ENCODE assay signal across 27 mouse cellular contexts in the genomic region with DNA sequence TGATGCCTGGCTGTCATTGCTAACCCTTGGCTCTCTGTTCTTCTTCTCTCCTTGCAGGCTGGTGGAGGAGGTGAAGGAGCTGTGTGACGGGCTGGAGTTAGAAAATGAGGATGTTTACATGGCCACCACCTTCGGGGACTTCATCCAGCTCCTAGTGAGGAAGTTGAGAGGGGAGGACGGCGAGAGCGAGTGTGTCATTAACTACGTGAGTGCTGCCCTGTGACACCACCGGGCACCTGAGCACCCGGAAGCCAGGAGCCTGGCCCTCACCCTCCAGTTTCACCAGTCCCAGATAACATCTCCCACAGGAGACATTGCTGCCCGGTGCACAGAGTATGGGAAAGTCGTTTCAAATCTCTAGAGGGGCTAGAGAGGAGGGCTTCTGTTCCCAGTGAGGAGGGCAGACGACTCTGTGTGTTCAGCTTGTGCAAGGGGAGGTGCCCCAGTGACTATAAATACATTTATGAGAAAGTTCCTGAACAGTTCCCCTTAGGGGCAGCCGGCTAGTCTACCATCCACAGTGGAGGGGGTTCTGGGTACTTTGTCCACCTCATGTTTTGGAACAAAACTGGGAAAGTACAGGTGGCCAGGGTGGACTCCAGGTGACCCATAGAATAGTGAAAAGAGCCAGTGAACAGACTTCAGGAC. TPM values are rescaled to one million over a fixed set of nuclear protein-coding genes. Genes with fewer than 3 reads are reported as not detected.
A peak's percentile ranks its signal among the peaks of the same experiment; 100 is the strongest.
DNase-seq lines count a peak whose midpoint lies in the region; ATAC-seq and TF ChIP-seq lines count a peak whose summit lies in the region.
"Had no signal": no experiment of that assay in that cellular context is flagged by ENCODE, and none has a peak within 500 bp of the region (broad histone marks: within the 10 kb centered on the region; RNA-seq: fewer than 3 reads in every experiment).

No protein-coding gene starts in this region.

- 28% methylated on average over 12 of the region's 12 CpGs for WGBS in lung, postnatal 0 days
- WGBS in hindbrain, embryonic 10.5 days = 74% methylated on average over 12 of the region's 12 CpGs

- no peaks in the 10 kb centered on the region for H3K27me3 ChIP-seq in lung, postnatal 0 days (replicated peaks; ENCODE audit: insufficient read depth, low read length)
- H3K27me3 ChIP-seq in hindbrain, embryonic 10.5 days (ENCODE audit: insufficient read depth, poor library complexity, severe bottlenecking) = no peaks in the 10 kb centered on the region
- H3K27me3 ChIP-seq: embryonic facial prominence, embryonic 12.5 days; hindbrain, embryonic 15.5 days; neural tube, embryonic 12.5 days had no signal

- H3K9me3 ChIP-seq in lung, postnatal 0 days (ENCODE audit: low read length) = no peaks in the 10 kb centered on the region
- H3K9me3 ChIP-seq in hindbrain, embryonic 10.5 days = no peaks in the 10 kb centered on the region
- H3K9me3 ChIP-seq: embryonic facial prominence, embryonic 12.5 days; hindbrain, embryonic 15.5 days; liver, embryonic 12.5 days; midbrain, embryonic 10.5 days; neural tube, embryonic 12.5 days had no signal

- DNase-seq in lung, postnatal 0 days (ENCODE audit: low spot score) = no peak
- no peak for DNase-seq in lung, postnatal 25 days (ENCODE audit: low spot score)
- DNase-seq in layer of hippocampus, adult 11-12 months (ENCODE audit: low spot score) = no peak
- DNase-seq in cerebellum, postnatal 4 days (ENCODE audit: low spot score in 2 of 2) = no peak
- no peak for DNase-seq in hindbrain, embryonic 10.5 days (ENCODE audit: low spot score)
- DNase-seq: adrenal gland, adult 8-10 months; cerebellum, adult 2 months; cerebellum, postnatal 14 days; gastrocnemius, postnatal 14 days; heart, postnatal 4 days; liver, postnatal 0 days; right cerebral cortex, postnatal 4 days; thymus, postnatal 25 days had no signal

- H3K4me2 ChIP-seq in lung, postnatal 0 days (replicated peaks; ENCODE audit: low read depth, low read length) = no peak overlapping the region
- H3K4me2 ChIP-seq: embryonic facial prominence, embryonic 12.5 days; heart, embryonic 11.5 days; hindbrain, embryonic 15.5 days; liver, embryonic 12.5 days; neural tube, embryonic 12.5 days had no signal

- no peak overlapping the region for H3K9ac ChIP-seq in lung, postnatal 0 days (replicated peaks; ENCODE audit: low read depth)
- H3K9ac ChIP-seq: embryonic facial prominence, embryonic 12.5 days; hindbrain, embryonic 15.5 days; liver, embryonic 12.5 days; liver, postnatal 0 days; neural tube, embryonic 12.5 days had no signal

- no peaks in the 10 kb centered on the region for H3K36me3 ChIP-seq in lung, postnatal 0 days (ENCODE audit: insufficient read depth, low read length)
- H3K36me3 ChIP-seq in hindbrain, embryonic 10.5 days = no peaks in the 10 kb centered on the region
- H3K36me3 ChIP-seq: embryonic facial prominence, embryonic 12.5 days; hindbrain, embryonic 15.5 days; liver, embryonic 12.5 days; midbrain, embryonic 10.5 days; neural tube, embryonic 12.5 days had no signal

- no peak for TF ChIP-seq EP300 in lung, postnatal 0 days (IDR thresholded peaks at IDR 0.05)

- H3K4me3 ChIP-seq in lung, postnatal 0 days (ENCODE audit: low read depth, low read length) = no peak overlapping the region
- H3K4me3 ChIP-seq in hindbrain, embryonic 10.5 days = no peak overlapping the region
- H3K4me3 ChIP-seq: embryonic facial prominence, embryonic 12.5 days; hindbrain, embryonic 15.5 days; layer of hippocampus, adult 2 months; left cerebral cortex, adult 2 months; liver, embryonic 12.5 days; midbrain, embryonic 10.5 days; myocyte; neural tube, embryonic 12.5 days had no signal

- H3K27ac ChIP-seq in lung, postnatal 0 days (ENCODE audit: low read length) = no peak overlapping the region
- H3K27ac ChIP-seq in hindbrain, embryonic 10.5 days = no peak overlapping the region
- H3K27ac ChIP-seq: embryonic facial prominence, embryonic 12.5 days; hindbrain, embryonic 15.5 days; layer of hippocampus, adult 2 months; left cerebral cortex, adult 2 months; liver, embryonic 12.5 days; macrophage; midbrain, embryonic 10.5 days; neural tube, embryonic 12.5 days had no signal

- TF ChIP-seq CTCF in lung, postnatal 0 days (IDR thresholded peaks at IDR 0.05) = no peak

- H3K4me1 ChIP-seq in lung, postnatal 0 days (ENCODE audit: insufficient read depth, low read depth, low read length) = no peaks in the 10 kb centered on the region
- 0 out of 2 replicates have a peak, but pooled peaks cover 7% of the 10 kb centered on the region for H3K4me1 ChIP-seq in hindbrain, embryonic 10.5 days (replicated peaks)
- H3K4me1 ChIP-seq: embryonic facial prominence, embryonic 12.5 days; liver, embryonic 12.5 days; midbrain, embryonic 10.5 days; neural tube, embryonic 12.5 days had no signal

- ATAC-seq in lung, postnatal 0 days = peak; percentile 14; the same call in 1 of the 2 replicates
- ATAC-seq in hematopoietic stem cell, adult 5-6 weeks (replicated peaks in 1 of 2; ENCODE audit: insufficient read depth in 1 of 2, low FRiP score in 2 of 2, low TSS enrichment in 1 of 2, low read depth in 1 of 2, poor library complexity in 2 of 2, severe bottlenecking in 2 of 2) = peak; percentile 66 to 74
- peak; percentile 56 for ATAC-seq in megakaryocyte, adult 5-6 weeks (ENCODE audit: poor library complexity, severe bottlenecking)
- ATAC-seq: CD4-positive, CD25-positive, alpha-beta regulatory T cell, adult 4 months; forebrain, embryonic 14.5 days; liver, embryonic 12.5 days; liver, postnatal 0 days had no signal

RNA-seq across cellular contexts. Expression of a gene that starts 34.7 kb away (rescaled TPM):
- polyA plus RNA-seq in lung, postnatal 0 days (2015; fragmentation: Nextera tagmentation; extraction: Ambion mirVana) = 9.7 and 10.8 TPM in 2 replicates
- total RNA-seq in hematopoietic stem cell, adult 5-6 weeks (2017) = 2.7 and 4.5 TPM in 2 replicates
- 11.5 and 11.6 TPM in 2 replicates for total RNA-seq in megakaryocyte, adult 5-6 weeks (2015)
- total RNA-seq in megakaryocyte, adult 5-6 weeks (2017) = 5.8 and 7.1 TPM in 2 replicates
- polyA plus RNA-seq in hindbrain, embryonic 10.5 days (2016; fragmentation: Nextera tagmentation; extraction: Ambion mirVana) = 2.8 and 3.6 TPM in 2 replicates

Comparison
In these comparisons a context has a peak if more than half of its experiments do, and no peak if none do; other contexts are left out.
1. ATAC-seq: peak in every context shown above with its lines; median percentile 70 in hematopoietic stem cell, adult 5-6 weeks; 56 in megakaryocyte, adult 5-6 weeks; 14 in lung, postnatal 0 days.